ENCODE assay signal across 10 mouse cellular contexts in genomic region chr13:47217107-47217571, GRCm38 (mm10).
DNase-seq lines count a peak whose midpoint lies in the region; ATAC-seq and TF ChIP-seq lines count a peak whose summit lies in the region.
"Had no signal": no experiment of that assay in that cellular context is flagged by ENCODE, and none has a peak within 500 bp of the region (broad histone marks: within the 10 kb centered on the region; RNA-seq: fewer than 3 reads in every experiment).

No protein-coding gene starts in this region.

- TF ChIP-seq CTCF in heart, postnatal 0 days (IDR thresholded peaks at IDR 0.05; ENCODE audit: low read depth), result no peak
- TF ChIP-seq CTCF in bone marrow macrophage, adult 2 months (IDR thresholded peaks at IDR 0.05; ENCODE audit: low read depth, low read length), result no peak

- H3K9ac ChIP-seq in heart, postnatal 0 days (replicated peaks; ENCODE audit: low read depth, low read length), result no peak overlapping the region
- H3K9ac ChIP-seq: stomach, embryonic 15.5 days had no signal

- H3K4me3 ChIP-seq in heart, postnatal 0 days (ENCODE audit: low read depth, low read length), result no peak overlapping the region
- no peak overlapping the region for H3K4me3 ChIP-seq in bone marrow macrophage, adult 2 months (ENCODE audit: insufficient read depth, low read length)
- H3K4me3 ChIP-seq in myocyte, result no peak overlapping the region
- H3K4me3 ChIP-seq: stomach, embryonic 15.5 days had no signal

- intact Hi-C loops in heart, postnatal 14 days (cut with DNase I), result no loop called here

- 0 out of 2 replicates have a peak, but pooled peaks have one; percentile 23 for TF ChIP-seq EP300 in heart, postnatal 0 days (IDR thresholded peaks at IDR 0.05; ENCODE audit: low read depth)

- 65% methylated on average over 5 of the region's 5 CpGs for WGBS in heart, postnatal 0 days

- DNase-seq in heart, postnatal 0 days (ENCODE audit: low spot score), result no peak
- no peak for DNase-seq in heart, postnatal 14 days
- DNase-seq in lung, postnatal 25 days (ENCODE audit: low spot score), result peak; percentile 57
- DNase-seq in lung, postnatal 10 days, result no peak
- DNase-seq in thymus, postnatal 4 days, result no peak

- no peaks in the 10 kb centered on the region for H3K79me2 ChIP-seq in myocyte (ENCODE audit: control insufficient read depth, insufficient read depth)

- no peak overlapping the region for H3K4me2 ChIP-seq in heart, postnatal 0 days (ENCODE audit: low read depth, low read length)
- H3K4me2 ChIP-seq in myocyte (ENCODE audit: low read depth), result peak overlapping the region; percentile 13
- H3K4me2 ChIP-seq: liver, embryonic 11.5 days; stomach, embryonic 15.5 days had no signal

- H3K36me3 ChIP-seq in heart, postnatal 0 days (replicated peaks; ENCODE audit: control insufficient read depth, insufficient read depth, low read length), result no peaks in the 10 kb centered on the region
- H3K36me3 ChIP-seq in myocyte (ENCODE audit: control insufficient read depth, insufficient read depth), result no peaks in the 10 kb centered on the region
- H3K36me3 ChIP-seq: stomach, embryonic 15.5 days had no signal

- peaks cover 16% of the 10 kb centered on the region for H3K4me1 ChIP-seq in heart, postnatal 0 days (ENCODE audit: control insufficient read depth, insufficient read depth)
- H3K4me1 ChIP-seq in bone marrow macrophage, adult 2 months (ENCODE audit: control insufficient read depth, insufficient read depth, low read length), result peaks cover 61% of the 10 kb centered on the region
- H3K4me1 ChIP-seq: stomach, embryonic 15.5 days had no signal

- no peak overlapping the region; the same call in 1 of the 2 replicates for H3K27ac ChIP-seq in heart, postnatal 0 days (ENCODE audit: low read depth)
- peak overlapping the region; percentile 85 for H3K27ac ChIP-seq in bone marrow macrophage, adult 2 months (ENCODE audit: insufficient read depth, low read depth, low read length)
- H3K27ac ChIP-seq: macrophage; stomach, embryonic 15.5 days had no signal

- H3K27me3 ChIP-seq in heart, postnatal 0 days (ENCODE audit: control insufficient read depth, insufficient read depth, low read length), result no peaks in the 10 kb centered on the region
- no peaks in the 10 kb centered on the region for H3K27me3 ChIP-seq in myocyte (ENCODE audit: control insufficient read depth, insufficient read depth, insufficient read length)
- H3K27me3 ChIP-seq: stomach, embryonic 15.5 days had no signal

- no peaks in the 10 kb centered on the region for H3K9me3 ChIP-seq in heart, postnatal 0 days (replicated peaks; ENCODE audit: control insufficient read depth, low read length)
- H3K9me3 ChIP-seq: stomach, embryonic 15.5 days had no signal

- H3ac ChIP-seq in myocyte (ENCODE audit: control insufficient read depth, insufficient read length), result no peak overlapping the region

- ATAC-seq in heart, postnatal 0 days (ENCODE audit: insufficient read depth, low read depth), result peak; percentile 49; the same call in 1 of the 2 replicates

- TF ChIP-seq POLR2A in bone marrow macrophage, adult 2 months (IDR thresholded peaks at IDR 0.05; ENCODE audit: borderline replicate concordance, low read depth, low read length), result no peak
- no peak for TF ChIP-seq POLR2A in myocyte (IDR thresholded peaks at IDR 0.05; ENCODE audit: insufficient read length, low read depth)

TF ChIP-seq in myocyte, 11 proteins besides CTCF, POLR2A, EP300 and RAD21:
- TF ChIP-seq REST (IDR thresholded peaks at IDR 0.05; ENCODE audit: insufficient read depth, insufficient read length) (no peak), POLR2AphosphoS2 (IDR thresholded peaks at IDR 0.05; ENCODE audit: insufficient read length, low read depth) (no peak)
